Mouse (Mus musculus) spleen, adult 2 months (tissue): ENCODE measurements around the gene Cox17.

Experiments used
- CTCF ChIP-seq: fragments of 200-500 bp; IDR thresholded peaks from 2 replicates; pipeline ENCODE4 v1.5.1; 2011; ENCODE audit warnings: mild to moderate bottlenecking, inconsistent platforms; ENCODE audit not compliant: insufficient read depth, insufficient read length, insufficient replicate concordance; ENCODE audit errors: extremely low read depth
- POLR2A ChIP-seq: fragments of 200-500 bp; IDR thresholded peaks from 2 replicates; pipeline ENCODE4 v1.6.1; 2011; ENCODE audit warnings: low read depth, low read length, inconsistent platforms

GRCm38 (mm10) chr16:38376841-38377249 lies 30.1 kb downstream of the Cox17 start:
- TF ChIP-seq POLR2A (no peak), CTCF (no peak)
